Mouse (Mus musculus) cerebellum, adult 2 months (tissue): ENCODE measurements around the gene Mcm2. TPM values are rescaled to one million over a fixed set of nuclear protein-coding genes. Genes with fewer than 3 reads are reported as not detected.

Experiments
- DNase-seq, 2 experiments: peaks; one replicate each; pipeline ENCODE4 v3.0.0; 2021
- H3K27ac ChIP-seq: fragments of 200-500 bp; 2 replicates; pipeline ENCODE4 v1.5.1; 2012; ENCODE audit warnings: low read length, control low read depth, inconsistent platforms; ENCODE audit not compliant: insufficient read depth
- H3K27me3 ChIP-seq: fragments of 200-500 bp; 2 replicates; pipeline ENCODE4 v1.6.1; 2012; ENCODE audit warnings: inconsistent platforms, mild to moderate bottlenecking, low read length, moderate library complexity; ENCODE audit not compliant: control insufficient read depth, insufficient read depth
- H3K4me1 ChIP-seq: fragments of 200-500 bp; 2 replicates; pipeline ENCODE4 v1.6.1; 2011; ENCODE audit warnings: low read length; ENCODE audit not compliant: control insufficient read depth, insufficient read depth
- H3K4me3 ChIP-seq: fragments of 200-500 bp; replicated peaks from 2 replicates; pipeline ENCODE3; 2011; ENCODE audit warnings: mild to moderate bottlenecking, low read depth, low read length, control low read depth; ENCODE audit not compliant: insufficient read depth
- CTCF ChIP-seq: fragments of 200-500 bp; IDR thresholded peaks from 2 replicates; pipeline ENCODE4 v1.5.1; 2011; ENCODE audit warnings: low read depth, mild to moderate bottlenecking, control low read depth, low read length, moderate library complexity, borderline replicate concordance; ENCODE audit not compliant: insufficient read depth
- POLR2A ChIP-seq: fragments of 200-500 bp; IDR thresholded peaks from 2 replicates; pipeline ENCODE4 v1.6.1; 2011; ENCODE audit warnings: low read length, control low read depth, borderline replicate concordance; ENCODE audit not compliant: insufficient read depth
- WGBS: fragments of 180-500 bp; shearing (Covaris S2); methylation state at CpG from one replicate; pipeline ENCODE4 v1.1.7; 2018; 5-methylcytosine and 5-hydroxymethylcytosine counted together
- polyA plus RNA-seq: library from polyadenylated mRNA; depleted of rRNA; stranded (reverse); fragments of >200 nt; gene quantifications from 2 replicates; pipeline ENCODE4 v1.2.3, GENCODE M21; 2012

Gene Mcm2
- polyA plus RNA-seq, 1 experiment = 7.5 TPM

GRCm38 (mm10) chr6:88899086-88899485 is 506 bp upstream of the Mcm2 start:
- Histone ChIP-seq H3K27ac (no peak overlapping the region), H3K4me3 (no peak overlapping the region), H3K27me3 (no peaks in the 10 kb centered on the region), H3K4me1 (peaks cover 15% of the 10 kb centered on the region)
- no peak for DNase-seq
- TF ChIP-seq CTCF (no peak), POLR2A (no peak)
- WGBS = 65% methylated on average over 4 of the region's 4 CpGs

- WGBS = 59% methylated on average over 7 of the region's 7 CpGs
- H3K4me3 ChIP-seq = no peak overlapping the region
- no peak for TF ChIP-seq POLR2A
- TF ChIP-seq CTCF = no peak
Measured at GRCm38 (mm10) chr6:88897246-88897645, 1.3 kb downstream of the Mcm2 start.

GRCm38 (mm10) chr6:88895943-88896342 is 2.6 kb downstream of the Mcm2 start:
- peak; percentile 31; the same call in 1 of the 2 replicates for TF ChIP-seq CTCF
- TF ChIP-seq POLR2A = no peak
- 83% methylated on average over 6 of the region's 6 CpGs for WGBS
- H3K27me3 ChIP-seq = no peaks in the 10 kb centered on the region
- DNase-seq = no peak
- H3K4me1 ChIP-seq = peaks cover 7% of the 10 kb centered on the region; the same call in 1 of the 2 replicates
- H3K4me3 ChIP-seq = no peak overlapping the region
- no peak overlapping the region for H3K27ac ChIP-seq

More at GRCm38 (mm10) chr6:88897246-88897645, 1.3 kb downstream of the Mcm2 start:
- H3K27ac ChIP-seq = no peak overlapping the region
- no peaks in the 10 kb centered on the region for H3K27me3 ChIP-seq
- DNase-seq = no peak
- peaks cover 12% of the 10 kb centered on the region for H3K4me1 ChIP-seq

GRCm38 (mm10) chr6:88893559-88893958 is 5.0 kb downstream of the Mcm2 start:
- 37% methylated on average over 5 of the region's 5 CpGs for WGBS
- Histone ChIP-seq H3K4me3 (no peak overlapping the region), H3K4me1 (peaks cover 3% of the 10 kb centered on the region; the same call in 1 of the 2 replicates), H3K27ac (no peak overlapping the region), H3K27me3 (no peaks in the 10 kb centered on the region)
- peak; percentile 73 to 80 for DNase-seq
- no peak for TF ChIP-seq POLR2A
- TF ChIP-seq CTCF = peak; percentile 93

- WGBS = 89% methylated on average over 7 of the region's 7 CpGs
- no peak for DNase-seq
- Histone ChIP-seq H3K27ac (no peak overlapping the region), H3K27me3 (no peaks in the 10 kb centered on the region), H3K4me3 (no peak overlapping the region), H3K4me1 (peaks cover 3% of the 10 kb centered on the region; the same call in 1 of the 2 replicates)
- no peak for TF ChIP-seq POLR2A
- TF ChIP-seq CTCF = no peak
Measured at GRCm38 (mm10) chr6:88890832-88891231, 7.7 kb downstream of the Mcm2 start.

- WGBS = 86% methylated on average over 13 of the region's 13 CpGs
- peaks cover 3% of the 10 kb centered on the region; the same call in 1 of the 2 replicates for H3K4me1 ChIP-seq
Measured at GRCm38 (mm10) chr6:88889410-88890042, 9.1 kb downstream of the Mcm2 start.

GRCm38 (mm10) chr6:88886417-88886967 is 12.1 kb downstream of the Mcm2 start:
- DNase-seq = no peak
- Histone ChIP-seq H3K4me3 (no peak overlapping the region), H3K27me3 (no peaks in the 10 kb centered on the region), H3K27ac (no peak overlapping the region), H3K4me1 (no peaks in the 10 kb centered on the region)
- 33% methylated on average over 2 of the region's 2 CpGs for WGBS
- TF ChIP-seq POLR2A (no peak), CTCF (no peak)

More at GRCm38 (mm10) chr6:88889410-88890042, 9.1 kb downstream of the Mcm2 start:
- Histone ChIP-seq H3K4me3 (no peak overlapping the region), H3K27me3 (no peaks in the 10 kb centered on the region), H3K27ac (no peak overlapping the region)
- TF ChIP-seq POLR2A (no peak), CTCF (no peak)
- DNase-seq = no peak

GRCm38 (mm10) chr6:88885644-88886416 is 12.8 kb downstream of the Mcm2 start:
- no peak overlapping the region for H3K27ac ChIP-seq
- no peak overlapping the region for H3K4me3 ChIP-seq
- H3K27me3 ChIP-seq = no peaks in the 10 kb centered on the region
- WGBS = 57% methylated on average over 12 of the region's 12 CpGs
- no peaks in the 10 kb centered on the region for H3K4me1 ChIP-seq
- TF ChIP-seq POLR2A (no peak), CTCF (no peak)
- DNase-seq = no peak
